Mouse (Mus musculus) central nervous system, embryonic 11.5 days (tissue): ENCODE measurements around the gene Hbb-y. TPM values are rescaled to one million over a fixed set of nuclear protein-coding genes. Genes with fewer than 3 reads are reported as not detected.

ENCODE experiments used
- polyA plus RNA-seq: library from polyadenylated mRNA; depleted of rRNA; stranded (reverse); fragments of >200 nt; gene quantifications from 2 replicates; pipeline ENCODE4 v1.2.3, GENCODE M21; 2012; rRNA removed

Gene Hbb-y
- polyA plus RNA-seq: 10,518 and 17,284 TPM in 2 replicates

GRCm38 (mm10) chr7:103853090-103853489, at the start of gene Hbb-y:
Gene Hbb-y, minus strand, starts transcription at chr7:103853216.

DNA sequence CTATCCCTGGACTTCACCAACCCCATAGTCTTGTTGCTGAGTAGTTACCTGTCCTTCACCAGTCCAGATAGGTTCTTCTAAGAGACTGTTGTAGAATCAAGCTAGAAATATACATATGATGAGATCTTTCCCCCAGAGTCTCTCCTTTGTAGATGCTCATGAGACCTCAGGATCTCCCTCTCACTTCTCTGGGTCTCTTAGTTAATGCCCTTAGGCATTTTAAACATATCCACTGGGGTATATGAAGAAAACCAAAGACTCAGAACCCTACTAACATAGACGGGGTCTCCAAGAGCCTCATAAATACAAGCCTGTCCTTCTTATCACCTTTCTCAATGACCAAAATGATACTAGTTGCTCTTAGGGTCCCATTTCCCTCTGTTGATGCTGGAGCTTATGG, 41.4 kb upstream of the Hbb-y start, which contains the start of gene Olfr64:
TSS of gene Olfr64 (minus strand) at position 101 of the 400 bp plus-strand sequence.

DNA sequence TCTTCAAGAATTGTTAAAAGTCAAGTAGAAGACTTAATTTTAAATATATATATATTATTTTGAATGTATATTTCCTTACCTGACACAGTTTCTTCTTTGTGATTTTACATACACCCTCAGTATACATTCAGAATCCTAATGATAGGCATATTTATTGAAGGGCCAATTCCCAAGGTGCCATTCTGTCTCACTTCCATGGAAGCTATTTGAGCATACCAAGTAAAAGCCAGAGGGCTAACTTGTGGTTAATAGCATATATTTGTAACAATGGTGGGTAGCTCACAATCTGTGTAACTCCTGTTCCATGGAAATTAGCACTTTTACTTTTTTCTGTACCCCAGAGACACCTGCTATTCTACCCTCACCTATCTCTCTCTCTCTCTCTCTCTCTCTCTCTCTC, 33.1 kb upstream of the Hbb-y start, which contains the start of gene Olfr66:
TSS of gene Olfr66 (minus strand) at position 101 of the 400 bp plus-strand sequence.

GRCm38 (mm10) chr7:103843034-103843433, 10.0 kb downstream of the Hbb-y start, which contains the start of gene Hbb-bh1:
Gene Hbb-bh1, minus strand, starts transcription at chr7:103843164.

GRCm38 (mm10) chr7:103840268-103840667, 12.7 kb downstream of the Hbb-y start, which contains the start of gene Hbb-bh2:
Gene Hbb-bh2, minus strand, starts transcription at chr7:103840520.

DNA sequence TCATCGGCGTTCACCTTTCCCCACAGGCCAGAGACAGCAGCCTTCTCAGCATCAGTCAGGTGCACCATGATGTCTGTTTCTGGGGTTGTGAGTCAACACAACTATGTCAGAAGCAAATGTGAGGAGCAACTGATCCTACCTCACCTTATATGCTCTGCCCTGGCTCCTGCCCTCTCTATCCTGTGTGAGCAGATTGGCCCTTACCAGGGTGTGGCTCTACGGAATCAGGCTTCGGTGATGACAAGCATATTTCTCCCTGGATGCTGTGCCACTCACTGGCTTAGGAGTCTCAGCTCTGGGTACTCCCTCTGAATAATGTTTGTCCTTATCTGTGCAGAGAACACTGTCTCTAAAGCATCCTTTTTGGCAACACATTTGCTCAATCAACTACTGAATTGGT, 25.2 kb downstream of the Hbb-y start, which contains the start of gene Hbb-bs:
TSS of gene Hbb-bs (minus strand) at position 289 of the 400 bp plus-strand sequence.

GRCm38 (mm10) chr7:103813766-103814165, 39.2 kb downstream of the Hbb-y start, which contains the start of gene Hbb-bt:
Gene Hbb-bt, minus strand, starts transcription at chr7:103813996.

Other genes with a start within 250 kb of the Hbb-y start
- not detected in 2 replicates for gene Olfr620, start 240.7 kb downstream of the Hbb-y start, polyA plus RNA-seq
- gene Olfr622, start 210.5 kb downstream of the Hbb-y start, polyA plus RNA-seq: not detected in 2 replicates
- not detected in 2 replicates for gene Olfr623, start 189.5 kb downstream of the Hbb-y start, polyA plus RNA-seq
- 0.04 TPM in 2 replicates for gene Olfr624, start 182.0 kb downstream of the Hbb-y start, polyA plus RNA-seq
- gene Olfr625-ps1, start 170.5 kb downstream of the Hbb-y start, polyA plus RNA-seq: not detected in 2 replicates
- gene Olfr243, start 138.5 kb downstream of the Hbb-y start, polyA plus RNA-seq: not detected in 2 replicates
- not detected in 2 replicates for gene Olfr628, start 122.8 kb downstream of the Hbb-y start, polyA plus RNA-seq
- gene Olfr629, start 108.3 kb downstream of the Hbb-y start, polyA plus RNA-seq: not detected in 2 replicates
- gene Olfr630, start 95.9 kb downstream of the Hbb-y start, polyA plus RNA-seq: not detected in 2 replicates
- gene Olfr69, start 81.6 kb downstream of the Hbb-y start, polyA plus RNA-seq: not detected in 2 replicates
- gene Olfr68, start 73.5 kb downstream of the Hbb-y start, polyA plus RNA-seq: not detected in 2 replicates
- not detected in 2 replicates for gene Olfr67, start 61.4 kb downstream of the Hbb-y start, polyA plus RNA-seq
- gene Hbb-bt, start 39.2 kb downstream of the Hbb-y start, polyA plus RNA-seq: 1,727 and 2,114 TPM in 2 replicates
- 1,278 and 2,335 TPM in 2 replicates for gene Hbb-bs, start 25.1 kb downstream of the Hbb-y start, polyA plus RNA-seq
- gene Hbb-bh2, start 12.7 kb downstream of the Hbb-y start, polyA plus RNA-seq: 0.40 TPM in 1 of 2 replicates, not detected in the other
- 1,953 and 3,124 TPM in 2 replicates for gene Hbb-bh1, start 10.1 kb downstream of the Hbb-y start, polyA plus RNA-seq
- gene Olfr66, start 33.0 kb upstream of the Hbb-y start, polyA plus RNA-seq: not detected in 2 replicates
- not detected in 2 replicates for gene Olfr64, start 41.3 kb upstream of the Hbb-y start, polyA plus RNA-seq
- gene Olfr65, start 50.3 kb upstream of the Hbb-y start, polyA plus RNA-seq: not detected in 2 replicates
- gene Olfr631, start 75.6 kb upstream of the Hbb-y start, polyA plus RNA-seq: not detected in 2 replicates
- 0.11 and 0.36 TPM in 2 replicates for gene Olfr632, start 81.1 kb upstream of the Hbb-y start, polyA plus RNA-seq
- not detected in 2 replicates for gene Olfr633, start 91.2 kb upstream of the Hbb-y start, polyA plus RNA-seq
- not detected in 2 replicates for gene Olfr635, start 117.9 kb upstream of the Hbb-y start, polyA plus RNA-seq
- gene Olfr638, start 145.5 kb upstream of the Hbb-y start, polyA plus RNA-seq: not detected in 2 replicates
- not detected in 2 replicates for gene Olfr639, start 164.1 kb upstream of the Hbb-y start, polyA plus RNA-seq
- gene Olfr640, start 172.4 kb upstream of the Hbb-y start, polyA plus RNA-seq: not detected in 2 replicates
- gene Olfr641, start 182.2 kb upstream of the Hbb-y start, polyA plus RNA-seq: not detected in 2 replicates
- not detected in 2 replicates for gene Olfr642, start 199.4 kb upstream of the Hbb-y start, polyA plus RNA-seq
- not detected in 2 replicates for gene 4930516K23Rik, start 208.2 kb upstream of the Hbb-y start, polyA plus RNA-seq
- gene Olfr644, start 218.7 kb upstream of the Hbb-y start, polyA plus RNA-seq: not detected in 2 replicates
- not detected in 2 replicates for gene Olfr645, start 232.2 kb upstream of the Hbb-y start, polyA plus RNA-seq